Mouse (Mus musculus) midbrain, postnatal 0 days (tissue): ENCODE results near the gene Cinp. TPM values are rescaled to one million over a fixed set of nuclear protein-coding genes. Genes with fewer than 3 reads are reported as not detected.

ENCODE experiments used
- ATAC-seq: fragments of 200-750 bp; cut with Nextera tagmentation; 2 replicates; pipeline ENCODE4 v1.8.0; 2017; ENCODE audit warnings: moderate number of reproducible peaks, mild to moderate bottlenecking, moderate TSS enrichment, moderate library complexity; ENCODE audit not compliant: low FRiP score
- DNase-seq: peaks from one replicate; pipeline ENCODE4 v3.0.0-alpha.2; 2015; ENCODE audit warnings: low spot score
- H3K27ac ChIP-seq: fragments of 300-500 bp; sonication (generic); 2 replicates; pipeline ENCODE4 v1.5.1; 2014; ENCODE audit warnings: low read depth, mild to moderate bottlenecking, low read length, mixed read lengths
- H3K27me3 ChIP-seq: fragments of 300-500 bp; sonication (generic); 2 replicates; pipeline ENCODE4 v1.6.1; 2014; ENCODE audit warnings: low read length, control low read depth, mixed read lengths; ENCODE audit not compliant: insufficient read depth
- H3K36me3 ChIP-seq: fragments of 300-500 bp; sonication (generic); 2 replicates; pipeline ENCODE4 v1.6.1; 2014; ENCODE audit warnings: low read length, control low read depth, mixed read lengths; ENCODE audit not compliant: insufficient read depth
- H3K4me1 ChIP-seq: fragments of 300-500 bp; sonication (generic); 2 replicates; pipeline ENCODE4 v1.6.1; 2014; ENCODE audit warnings: mild to moderate bottlenecking, control low read depth, antibody characterized with exemption, low read length, mixed read lengths; ENCODE audit not compliant: insufficient read depth
- H3K4me2 ChIP-seq: fragments of 300-500 bp; sonication (generic); 2 replicates; pipeline ENCODE4 v1.6.1; 2014; ENCODE audit warnings: low read depth, mild to moderate bottlenecking, low read length, mixed read lengths; ENCODE audit not compliant: poor library complexity, severe bottlenecking
- H3K4me3 ChIP-seq: fragments of 300-500 bp; sonication (generic); 2 replicates; pipeline ENCODE4 v1.5.1; 2014; ENCODE audit warnings: low read depth, mild to moderate bottlenecking, low read length, moderate library complexity
- H3K9ac ChIP-seq: fragments of 300-500 bp; sonication (generic); replicated peaks from 2 replicates; pipeline ENCODE4 v1.6.1; 2014; ENCODE audit warnings: mild to moderate bottlenecking, low read length, moderate library complexity, mixed read lengths; ENCODE audit not compliant: poor library complexity, severe bottlenecking
- H3K9me3 ChIP-seq: fragments of 300-500 bp; sonication (generic); 2 replicates; pipeline ENCODE4 v1.6.1; 2016; ENCODE audit warnings: low read length, control low read depth
- CTCF ChIP-seq: IDR thresholded peaks from 2 replicates; pipeline ENCODE4 v1.5.1; 2016; ENCODE audit warnings: antibody characterized with exemption, mild to moderate bottlenecking
- WGBS: fragments of 180-500 bp; shearing (Covaris S2); extraction: QIAGEN DNeasy Blood & Tissue Kit; methylation state at CpG from one replicate; pipeline ENCODE4 v1.1.7; 2014; 5-methylcytosine and 5-hydroxymethylcytosine counted together
- polyA plus RNA-seq: library from polyadenylated mRNA; unstranded; fragments of >200 nt; fragmentation: Nextera tagmentation; extraction: Ambion mirVana; gene quantifications from 2 replicates; pipeline ENCODE4 v1.2.1, GENCODE M21; 2015
- total RNA-seq: library from RNA; depleted of rRNA; stranded (reverse); fragments of >200 nt; gene quantifications from 2 replicates; pipeline ENCODE4 v1.2.3, GENCODE M21; 2014

Cinp gene
- total and polyA plus RNA-seq, 2 experiments from 2014 or later = 91.3 to 153 TPM

DNA sequence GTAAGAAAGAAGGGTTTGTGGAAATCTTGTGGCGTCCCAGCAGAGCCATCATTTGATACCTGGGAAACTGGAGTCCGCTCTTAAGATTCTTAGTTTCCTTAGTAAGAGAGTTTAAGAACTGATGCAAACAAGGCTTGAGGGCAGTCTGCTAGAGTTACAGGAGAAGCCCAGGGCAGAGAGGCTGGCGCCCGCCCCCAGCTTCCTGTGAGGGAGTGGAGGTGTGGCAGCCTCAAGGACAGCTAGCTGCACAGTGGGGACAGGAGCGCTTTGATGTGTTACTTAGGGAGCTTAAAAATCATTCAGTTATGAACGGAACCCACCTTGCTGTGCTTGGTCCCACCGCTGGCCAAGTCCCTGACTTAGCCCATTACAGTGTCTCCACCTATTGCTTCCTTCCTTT lies 31.7 kb downstream of the Cinp start:
- Histone ChIP-seq H3K27ac (no peak overlapping the region), H3K4me3 (no peak overlapping the region), H3K27me3 (no peaks in the 10 kb centered on the region), H3K4me2 (no peak overlapping the region), H3K36me3 (peaks cover 18% of the 10 kb centered on the region), H3K9ac (no peak overlapping the region), H3K4me1 (no peaks in the 10 kb centered on the region), H3K9me3 (no peaks in the 10 kb centered on the region)
- no peak for TF ChIP-seq CTCF
- DNase-seq (no peak), ATAC-seq (no peak)
- WGBS = 90% methylated on average over 7 of the region's 7 CpGs

DNA sequence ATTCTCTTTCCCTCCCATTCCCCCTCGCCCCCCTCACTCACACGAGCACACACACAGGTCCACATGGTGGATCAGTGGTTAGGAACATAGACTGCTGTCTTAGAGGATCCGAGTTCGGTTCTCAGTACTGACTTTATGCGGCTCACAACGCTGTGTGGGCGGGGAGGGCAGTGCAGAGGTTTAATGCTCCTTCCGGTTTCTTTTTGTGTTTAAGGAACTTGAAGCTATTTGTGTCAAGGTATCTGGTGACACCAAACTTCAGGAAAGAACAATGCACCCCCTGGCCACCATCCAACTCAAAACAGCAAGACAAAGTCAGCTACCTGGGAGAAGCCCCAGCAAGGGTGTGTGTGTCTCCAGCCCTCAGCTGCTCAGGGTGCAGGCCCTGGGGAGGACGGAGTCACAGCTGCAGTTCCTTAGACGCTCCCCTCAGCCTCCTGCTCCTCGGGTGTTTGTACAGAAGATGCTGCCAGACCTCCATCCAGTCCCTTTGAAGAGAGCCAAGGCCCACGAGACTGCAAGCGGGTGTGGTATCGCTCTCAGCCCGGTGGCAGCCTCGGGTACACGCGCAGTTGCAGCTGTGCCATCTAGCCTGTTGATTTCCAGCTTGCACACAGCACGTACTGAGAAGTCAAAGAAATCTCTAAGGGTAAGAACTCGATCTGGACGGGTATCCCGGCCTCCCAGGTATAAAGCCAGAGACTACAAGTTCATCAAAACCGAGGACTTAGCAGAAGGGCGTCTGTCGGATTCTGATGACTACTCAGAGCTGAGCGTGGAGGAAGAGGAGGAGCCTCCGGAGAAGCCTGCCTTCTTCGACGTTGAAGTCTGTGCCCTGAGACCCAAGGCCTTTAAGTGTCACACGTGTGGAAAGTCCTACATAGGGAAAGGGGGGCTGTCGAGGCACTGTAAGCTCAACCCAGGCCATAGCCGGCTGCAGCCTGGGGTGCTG lies 33.9 kb downstream of the Cinp start:
- WGBS = 87% methylated on average over 32 of the region's 32 CpGs
- Histone ChIP-seq H3K4me2 (no peak overlapping the region), H3K4me1 (peaks cover 11% of the 10 kb centered on the region), H3K36me3 (peaks cover 14% of the 10 kb centered on the region), H3K9me3 (no peaks in the 10 kb centered on the region), H3K27ac (no peak overlapping the region), H3K9ac (no peak overlapping the region), H3K27me3 (no peaks in the 10 kb centered on the region), H3K4me3 (no peak overlapping the region)
- no peak for ATAC-seq
- TF ChIP-seq CTCF = no peak
- DNase-seq = no peak

DNA sequence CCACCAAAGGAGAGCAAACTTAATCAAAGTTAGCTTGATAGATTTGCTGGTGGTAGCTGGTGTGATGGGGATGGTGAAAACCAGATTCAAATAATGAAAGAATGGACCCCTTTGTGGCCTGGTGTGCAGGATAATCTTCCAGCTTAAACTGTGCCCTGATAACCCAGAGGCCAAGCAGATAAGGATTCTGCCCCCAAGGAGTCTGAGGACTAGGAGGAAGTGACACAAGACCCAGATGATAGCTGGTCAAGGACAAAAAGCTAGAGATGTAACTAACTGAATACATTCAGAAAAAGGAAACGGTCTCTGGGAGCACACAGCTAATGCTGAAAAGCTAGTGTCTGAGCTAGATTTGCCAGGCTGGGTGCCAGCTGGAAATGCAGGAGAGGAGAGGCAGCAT lies 37.0 kb downstream of the Cinp start:
- H3K9me3 ChIP-seq = no peaks in the 10 kb centered on the region
- no peak overlapping the region for H3K9ac ChIP-seq
- no peak overlapping the region for H3K4me2 ChIP-seq
- H3K4me3 ChIP-seq = no peak overlapping the region
- 84% methylated on average over 1 of the region's 1 CpGs for WGBS
- DNase-seq (no peak), ATAC-seq (no peak)
- H3K27me3 ChIP-seq = no peaks in the 10 kb centered on the region; the same call in 1 of the 2 replicates
- H3K27ac ChIP-seq = no peak overlapping the region
- H3K4me1 ChIP-seq = peaks cover 11% of the 10 kb centered on the region
- no peak for TF ChIP-seq CTCF
- H3K36me3 ChIP-seq = peaks cover 14% of the 10 kb centered on the region

DNA sequence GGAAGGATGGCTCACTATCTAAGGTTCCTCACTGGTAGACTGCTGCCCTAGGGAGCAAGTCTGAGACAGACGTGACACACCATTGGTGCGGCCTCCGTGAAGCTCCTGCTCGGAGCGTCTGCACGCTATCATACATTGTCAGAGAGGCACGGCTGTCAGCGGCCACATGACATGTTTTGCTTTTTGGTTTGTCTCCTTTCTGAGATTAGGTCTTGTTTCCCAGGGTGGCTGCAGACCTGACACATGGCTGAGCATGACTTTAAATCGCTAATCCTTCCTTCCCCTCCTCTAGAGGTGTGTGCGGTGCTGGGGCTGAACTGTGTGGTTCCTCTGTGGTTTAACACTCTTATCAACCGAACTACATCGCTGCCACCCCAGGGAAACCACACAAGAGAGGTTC lies 37.5 kb downstream of the Cinp start:
- Histone ChIP-seq H3K4me2 (peak overlapping the region; percentile 79), H3K27me3 (peaks cover 2% of the 10 kb centered on the region; the same call in 1 of the 2 replicates), H3K36me3 (peaks cover 14% of the 10 kb centered on the region), H3K9ac (no peak overlapping the region), H3K9me3 (no peaks in the 10 kb centered on the region), H3K4me1 (peaks cover 11% of the 10 kb centered on the region), H3K27ac (no peak overlapping the region), H3K4me3 (no peak overlapping the region)
- DNase-seq (no peak), ATAC-seq (no peak)
- no peak for TF ChIP-seq CTCF
- 82% methylated on average over 12 of the region's 12 CpGs for WGBS

DNA sequence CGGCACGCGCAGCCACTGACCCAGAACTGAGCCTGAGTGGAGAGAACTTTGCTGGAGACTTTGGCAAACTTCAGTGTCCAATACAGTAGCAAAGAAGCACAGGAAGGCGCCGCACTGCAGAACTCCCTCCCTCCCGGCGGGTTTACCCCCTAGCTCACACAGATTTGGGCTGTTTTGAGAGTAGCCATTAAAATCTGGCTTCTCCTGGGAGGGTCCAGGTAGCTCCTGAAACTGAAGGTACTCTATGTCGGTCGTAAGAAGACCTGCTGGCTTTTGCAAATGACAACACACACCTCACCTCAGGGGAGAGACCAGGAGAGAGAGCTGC lies 38.1 kb downstream of the Cinp start:
- ATAC-seq = no peak
- WGBS = 19% methylated on average over 9 of the region's 9 CpGs
- no peak overlapping the region for H3K27ac ChIP-seq

More for the DNA sequence above, 38.1 kb downstream of the Cinp start:
- Histone ChIP-seq H3K36me3 (peaks cover 10% of the 10 kb centered on the region), H3K27me3 (peaks cover 7% of the 10 kb centered on the region; the same call in 1 of the 2 replicates), H3K4me3 (peak overlapping the region; percentile 64), H3K4me1 (peaks cover 11% of the 10 kb centered on the region), H3K9me3 (no peaks in the 10 kb centered on the region), H3K9ac (peak overlapping the region; percentile 65; the same call in 1 of the 2 replicates), H3K4me2 (peak overlapping the region; percentile 79)
- DNase-seq = no peak
- TF ChIP-seq CTCF = no peak
